Mouse (Mus musculus) A20 (cell line): ENCODE results near the gene Rasgef1c.

Experiments used
- DNase-seq: peaks from one replicate; pipeline ENCODE4 v3.0.0-alpha.2; 2011; ENCODE audit warnings: low read depth, low spot score

Gene Rasgef1c

GRCm38 (mm10) chr11:49977963-49978568 lies 76.4 kb downstream of the Rasgef1c start:
- peak; percentile 60 for DNase-seq

GRCm38 (mm10) chr11:49978935-49979334 lies 77.3 kb downstream of the Rasgef1c start:
- no peak for DNase-seq

- DNase-seq = no peak
Observed at GRCm38 (mm10) chr11:49980681-49981235, 79.1 kb downstream of the Rasgef1c start.

- DNase-seq = no peak
Observed at GRCm38 (mm10) chr11:49981321-49981963, 79.8 kb downstream of the Rasgef1c start.

- no peak for DNase-seq
Observed at GRCm38 (mm10) chr11:49982094-49982493, 80.5 kb downstream of the Rasgef1c start.

- peak; percentile 70 for DNase-seq
Observed at GRCm38 (mm10) chr11:49982881-49983280, 81.2 kb downstream of the Rasgef1c start.

GRCm38 (mm10) chr11:49983875-49984552 lies 82.4 kb downstream of the Rasgef1c start:
- peak; percentile 43 for DNase-seq

GRCm38 (mm10) chr11:49985009-49985408 lies 83.4 kb downstream of the Rasgef1c start:
- no peak for DNase-seq

- peak; percentile 82 for DNase-seq
Observed at GRCm38 (mm10) chr11:49986277-49987036, 84.8 kb downstream of the Rasgef1c start.

- DNase-seq = peak; percentile 28
Observed at GRCm38 (mm10) chr11:49994536-49994935, 92.9 kb downstream of the Rasgef1c start.

- DNase-seq = no peak
Observed at GRCm38 (mm10) chr11:49996398-49996797, 94.8 kb downstream of the Rasgef1c start.

- peak; percentile 51 for DNase-seq
Observed at GRCm38 (mm10) chr11:49997321-49997720, 95.7 kb downstream of the Rasgef1c start.

- DNase-seq = no peak
Observed at GRCm38 (mm10) chr11:50002853-50003252, 101.2 kb downstream of the Rasgef1c start.

- DNase-seq = no peak
Observed at GRCm38 (mm10) chr11:50007776-50008175, 106.1 kb downstream of the Rasgef1c start.

- no peak for DNase-seq
Observed at GRCm38 (mm10) chr11:50008231-50008630, 106.6 kb downstream of the Rasgef1c start.

- no peak for DNase-seq
Observed at GRCm38 (mm10) chr11:50013016-50013415, 111.4 kb downstream of the Rasgef1c start.

GRCm38 (mm10) chr11:50016503-50016902 lies 114.9 kb downstream of the Rasgef1c start:
- peak; percentile 64 for DNase-seq

- DNase-seq = no peak
Observed at GRCm38 (mm10) chr11:50017511-50017910, 115.9 kb downstream of the Rasgef1c start.

- DNase-seq = no peak
Observed at GRCm38 (mm10) chr11:50018848-50019247, 117.2 kb downstream of the Rasgef1c start.

- no peak for DNase-seq
Observed at GRCm38 (mm10) chr11:50022085-50022484, 120.5 kb downstream of the Rasgef1c start.

- no peak for DNase-seq
Observed at GRCm38 (mm10) chr11:50024445-50024832, 122.8 kb downstream of the Rasgef1c start.
